Mouse (Mus musculus) thymus, postnatal 0 days (tissue): Measurements from ENCODE around the gene Ythdc1. TPM values are rescaled to one million over a fixed set of nuclear protein-coding genes. Genes with fewer than 3 reads are reported as not detected.

Experiments used
- DNase-seq: peaks from one replicate; pipeline ENCODE4 v3.0.0-alpha.2; 2015; ENCODE audit warnings: low spot score
- polyA plus RNA-seq: library from polyadenylated mRNA; unstranded; fragments of >200 nt; fragmentation: Nextera tagmentation; extraction: Ambion mirVana; gene quantifications from 2 replicates; pipeline ENCODE4 v1.2.1, GENCODE M21; 2015

The Ythdc1 gene
- polyA plus RNA-seq, 1 experiment from 2014 or later, result 49.5 TPM

DNA sequence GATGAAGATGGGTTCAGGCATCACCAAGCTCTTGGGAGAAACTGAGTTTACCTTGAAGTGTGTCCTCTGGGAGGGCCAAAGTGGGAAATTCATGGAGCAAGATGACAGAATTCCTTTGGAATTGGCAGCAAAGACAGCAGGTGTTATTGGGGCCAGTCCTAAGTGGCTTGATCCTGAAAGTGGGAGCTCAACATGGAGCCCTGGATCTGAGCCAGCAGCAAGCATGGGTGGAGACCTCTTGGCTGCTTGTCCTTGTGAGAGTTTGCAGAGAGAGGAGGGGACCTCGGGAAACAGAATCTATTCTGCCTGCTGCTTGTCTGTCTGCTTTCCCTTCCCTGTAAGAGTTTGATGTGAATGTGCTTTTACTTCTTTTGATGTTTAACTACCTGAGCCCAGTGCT is 67.9 kb downstream of the Ythdc1 start:
- DNase-seq, result no peak

Other genes starting within 250 kb of the Ythdc1 start
- gene Tmprss11f, start 171.8 kb upstream of the Ythdc1 start, polyA plus RNA-seq, result not detected in 2 replicates
- gene Tmprss11b, start 127.9 kb upstream of the Ythdc1 start, polyA plus RNA-seq, result 0.05 and 0.12 TPM in 2 replicates
- not detected in 2 replicates for gene Tmprss11e, start 58.4 kb upstream of the Ythdc1 start, polyA plus RNA-seq
- gene Ugt2b34, start 102.7 kb downstream of the Ythdc1 start, polyA plus RNA-seq, result 0.18 and 0.21 TPM in 2 replicates
- gene Ugt2b1, start 122.3 kb downstream of the Ythdc1 start, polyA plus RNA-seq, result 0.10 TPM in 1 of 2 replicates, not detected in the other
- gene Ugt2b35, start 196.6 kb downstream of the Ythdc1 start, polyA plus RNA-seq, result not detected in 2 replicates